Mouse (Mus musculus) lung, postnatal 0 days (tissue): ENCODE measurements around the gene Krtap4-1.

ENCODE experiments used
- CTCF ChIP-seq: IDR thresholded peaks from 2 replicates; pipeline ENCODE4 v1.5.1; 2016; ENCODE audit warnings: antibody characterized with exemption, mild to moderate bottlenecking
- EP300 ChIP-seq: IDR thresholded peaks from 2 replicates; pipeline ENCODE4 v1.6.1; 2016; ENCODE audit warnings: antibody characterized with exemption, mild to moderate bottlenecking, control low read depth

DNA sequence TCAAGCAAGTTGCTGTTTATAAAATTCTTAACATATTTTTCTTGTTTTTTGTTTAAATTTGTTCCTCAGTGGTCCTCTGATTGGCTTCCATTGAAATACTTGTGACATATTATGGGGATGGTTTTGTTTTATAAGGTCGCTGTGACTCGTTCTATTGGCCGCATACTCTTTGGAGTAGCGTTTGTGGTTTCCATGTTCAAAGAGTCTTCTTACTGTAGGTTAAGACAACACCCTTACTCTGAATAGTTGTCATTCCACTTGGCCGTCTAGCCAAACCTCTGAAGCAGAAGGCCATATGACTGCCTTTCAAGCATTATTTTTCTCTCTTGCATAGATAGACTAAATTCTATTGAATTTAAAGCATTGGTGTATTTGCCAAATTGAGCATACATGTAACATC lies 47.0 kb downstream of the Krtap4-1 start:
- TF ChIP-seq CTCF (no peak), EP300 (no peak)
